9 mouse cellular contexts compared by ENCODE assay signal in genomic region chr13:24776146-24776844, GRCm38 (mm10). TPM values are rescaled to one million over a fixed set of nuclear protein-coding genes. Genes with fewer than 3 reads are reported as not detected.
DNase-seq lines count a peak whose midpoint lies in the region; ATAC-seq and TF ChIP-seq lines count a peak whose summit lies in the region.
"Had no signal": no experiment of that assay in that cellular context is flagged by ENCODE, and none has a peak within 500 bp of the region (broad histone marks: within the 10 kb centered on the region; RNA-seq: fewer than 3 reads in every experiment).

No protein-coding gene starts in this region.

- DNase-seq in forebrain, embryonic 11.5 days (ENCODE audit: low spot score) = peak; percentile 66
- DNase-seq in ES-CJ7 (ENCODE audit: low read depth, low spot score) = peak; percentile 73
- DNase-seq in forelimb bud, embryonic 11.5 days (ENCODE audit: low read depth, low spot score) = peak; percentile 63
- DNase-seq in kidney, postnatal 4 days = peak; percentile 58 to 66
- peak; percentile 87 for DNase-seq in lung, embryonic 14.5 days

- no peak for TF ChIP-seq POLR2A in small intestine, adult 2 months (IDR thresholded peaks at IDR 0.05; ENCODE audit: low read depth, low read length)

- no peak overlapping the region for H3K9ac ChIP-seq in forebrain, embryonic 11.5 days (ENCODE audit: low read length)
- H3K9ac ChIP-seq in forebrain, embryonic 16.5 days (replicated peaks; ENCODE audit: low read depth, low read length) = no peak overlapping the region
- H3K9ac ChIP-seq in lung, embryonic 14.5 days = no peak overlapping the region
- H3K9ac ChIP-seq: limb, embryonic 12.5 days had no signal

- H3K4me1 ChIP-seq in forebrain, embryonic 11.5 days (replicated peaks; ENCODE audit: control insufficient read depth, insufficient read depth, low read length) = no peaks in the 10 kb centered on the region
- H3K4me1 ChIP-seq in forebrain, embryonic 16.5 days (replicated peaks; ENCODE audit: control insufficient read depth, insufficient read depth, low read length) = no peaks in the 10 kb centered on the region
- no peaks in the 10 kb centered on the region for H3K4me1 ChIP-seq in lung, embryonic 14.5 days (ENCODE audit: insufficient read depth)
- no peaks in the 10 kb centered on the region for H3K4me1 ChIP-seq in small intestine, adult 2 months (ENCODE audit: control insufficient read depth, insufficient read depth, insufficient read length, low read length)
- H3K4me1 ChIP-seq: limb, embryonic 12.5 days had no signal

- no peaks in the 10 kb centered on the region for H3K36me3 ChIP-seq in forebrain, embryonic 11.5 days (ENCODE audit: control insufficient read depth, insufficient read depth, low read length)
- no peaks in the 10 kb centered on the region for H3K36me3 ChIP-seq in forebrain, embryonic 16.5 days (ENCODE audit: control insufficient read depth, insufficient read depth)
- no peaks in the 10 kb centered on the region for H3K36me3 ChIP-seq in lung, embryonic 14.5 days (ENCODE audit: insufficient read depth)
- H3K36me3 ChIP-seq in small intestine, adult 2 months (ENCODE audit: control insufficient read depth, insufficient read depth, low read length) = no peaks in the 10 kb centered on the region
- H3K36me3 ChIP-seq: limb, embryonic 12.5 days had no signal

- H3K27ac ChIP-seq in forebrain, embryonic 11.5 days (ENCODE audit: low read depth, low read length) = no peak overlapping the region
- no peak overlapping the region for H3K27ac ChIP-seq in forebrain, embryonic 16.5 days (ENCODE audit: low read length)
- H3K27ac ChIP-seq in lung, embryonic 14.5 days (ENCODE audit: low read depth) = no peak overlapping the region
- H3K27ac ChIP-seq in small intestine, adult 2 months (ENCODE audit: insufficient read depth, low read depth, low read length) = no peak overlapping the region
- H3K27ac ChIP-seq: limb, embryonic 12.5 days had no signal

- no peaks in the 10 kb centered on the region for H3K27me3 ChIP-seq in forebrain, embryonic 11.5 days (ENCODE audit: control insufficient read depth, insufficient read depth, low read length)
- no peaks in the 10 kb centered on the region for H3K27me3 ChIP-seq in forebrain, embryonic 16.5 days (replicated peaks; ENCODE audit: control insufficient read depth, insufficient read depth, low read length)
- H3K27me3 ChIP-seq in lung, embryonic 14.5 days (ENCODE audit: insufficient read depth, low read length) = no peaks in the 10 kb centered on the region
- no peaks in the 10 kb centered on the region for H3K27me3 ChIP-seq in small intestine, adult 2 months (ENCODE audit: control insufficient read depth, insufficient read depth, low read length)
- H3K27me3 ChIP-seq: limb, embryonic 12.5 days had no signal

- no peak for ATAC-seq in forebrain, embryonic 11.5 days (replicated peaks; ENCODE audit: low FRiP score)
- no peak for ATAC-seq in forebrain, embryonic 16.5 days
- ATAC-seq in cerebellum, adult (ENCODE audit: insufficient number of reproducible peaks, low FRiP score, low TSS enrichment) = peak; percentile 88; the same call in 1 of the 2 replicates
- ATAC-seq in lung, embryonic 14.5 days (ENCODE audit: insufficient read depth) = no peak; the same call in 1 of the 2 replicates

- TF ChIP-seq CTCF in lung, embryonic 14.5 days (IDR thresholded peaks at IDR 0.05; ENCODE audit: low read depth) = peak; percentile 89
- peak; percentile 76; the same call in 1 of the 2 replicates for TF ChIP-seq CTCF in small intestine, adult 2 months (IDR thresholded peaks at IDR 0.05; ENCODE audit: extremely low read depth, insufficient read length, insufficient replicate concordance, low read depth, low read length)

- no peaks in the 10 kb centered on the region for H3K9me3 ChIP-seq in forebrain, embryonic 11.5 days (ENCODE audit: control insufficient read depth, low read length)
- no peaks in the 10 kb centered on the region for H3K9me3 ChIP-seq in forebrain, embryonic 16.5 days (ENCODE audit: control insufficient read depth, low read length)
- H3K9me3 ChIP-seq in lung, embryonic 14.5 days (ENCODE audit: low read depth, low read length) = no peaks in the 10 kb centered on the region
- H3K9me3 ChIP-seq: limb, embryonic 12.5 days had no signal

- H3K4me3 ChIP-seq in forebrain, embryonic 11.5 days (ENCODE audit: low read depth, low read length) = no peak overlapping the region
- no peak overlapping the region for H3K4me3 ChIP-seq in forebrain, embryonic 16.5 days (replicated peaks; ENCODE audit: low read length)
- no peak overlapping the region for H3K4me3 ChIP-seq in lung, embryonic 14.5 days (ENCODE audit: low read depth, low read length)
- no peak overlapping the region for H3K4me3 ChIP-seq in small intestine, adult 2 months (ENCODE audit: low read depth, low read length)
- H3K4me3 ChIP-seq: limb, embryonic 12.5 days had no signal

- WGBS in forebrain, embryonic 11.5 days = 56% methylated on average over 7 of the region's 7 CpGs
- 53% methylated on average over 7 of the region's 7 CpGs for WGBS in forebrain, embryonic 16.5 days
- WGBS in lung, embryonic 14.5 days = 45% methylated on average over 7 of the region's 7 CpGs
- WGBS in small intestine, adult 2 months = 43% methylated on average over 7 of the region's 7 CpGs

- H3K4me2 ChIP-seq in forebrain, embryonic 11.5 days (ENCODE audit: low read depth, low read length, severe bottlenecking) = no peak overlapping the region
- no peak overlapping the region for H3K4me2 ChIP-seq in forebrain, embryonic 16.5 days (ENCODE audit: low read length)
- no peak overlapping the region for H3K4me2 ChIP-seq in lung, embryonic 14.5 days
- H3K4me2 ChIP-seq: limb, embryonic 12.5 days had no signal

RNA-seq across cellular contexts. Expression of gene Gmnn, which starts 14.6 kb away (rescaled TPM):
- 165 and 169 TPM in 2 replicates for polyA plus RNA-seq in forebrain, embryonic 11.5 days (2014; fragmentation: Nextera tagmentation; extraction: Ambion mirVana)
- polyA plus RNA-seq in forebrain, embryonic 16.5 days (2015; fragmentation: Nextera tagmentation; extraction: Ambion mirVana) = 34.3 and 35.1 TPM in 2 replicates
- polyA plus RNA-seq in lung, embryonic 14.5 days (2014; fragmentation: Nextera tagmentation; extraction: Ambion mirVana) = 134 and 135 TPM in 2 replicates
- polyA plus RNA-seq in small intestine, adult 2 months (2012; rRNA removed) = 0.84 and 2.4 TPM in 2 replicates

RNA-seq across cellular contexts. Expression of gene BC005537, which starts 25.2 kb away (rescaled TPM):
- 27.5 and 29.3 TPM in 2 replicates for polyA plus RNA-seq in forebrain, embryonic 11.5 days (2014; fragmentation: Nextera tagmentation; extraction: Ambion mirVana)
- 26.8 and 30.9 TPM in 2 replicates for polyA plus RNA-seq in forebrain, embryonic 16.5 days (2015; fragmentation: Nextera tagmentation; extraction: Ambion mirVana)
- polyA plus RNA-seq in lung, embryonic 14.5 days (2014; fragmentation: Nextera tagmentation; extraction: Ambion mirVana) = 26.9 and 32.5 TPM in 2 replicates
- 9.7 and 21.6 TPM in 2 replicates for polyA plus RNA-seq in small intestine, adult 2 months (2012; rRNA removed)

RNA-seq across cellular contexts. Expression of gene Armh2, which starts 35.3 kb away (rescaled TPM):
- polyA plus RNA-seq in forebrain, embryonic 11.5 days (2014; fragmentation: Nextera tagmentation; extraction: Ambion mirVana) = not detected in 2 replicates
- 0.25 TPM in 1 of 2 replicates, not detected in the other for polyA plus RNA-seq in forebrain, embryonic 16.5 days (2015; fragmentation: Nextera tagmentation; extraction: Ambion mirVana)
- polyA plus RNA-seq in lung, embryonic 14.5 days (2014; fragmentation: Nextera tagmentation; extraction: Ambion mirVana) = 0.30 TPM in 1 of 2 replicates, not detected in the other
- not detected in 2 replicates for polyA plus RNA-seq in small intestine, adult 2 months (2012; rRNA removed)
- polyA plus RNA-seq: limb, embryonic 12.5 days had no signal

RNA-seq across cellular contexts. Expression of gene Acot13, which starts 55.0 kb away (rescaled TPM):
- 58.8 and 61.3 TPM in 2 replicates for polyA plus RNA-seq in forebrain, embryonic 11.5 days (2014; fragmentation: Nextera tagmentation; extraction: Ambion mirVana)
- 53.3 and 55.8 TPM in 2 replicates for polyA plus RNA-seq in forebrain, embryonic 16.5 days (2015; fragmentation: Nextera tagmentation; extraction: Ambion mirVana)
- polyA plus RNA-seq in lung, embryonic 14.5 days (2014; fragmentation: Nextera tagmentation; extraction: Ambion mirVana) = 61.1 and 62.3 TPM in 2 replicates
- 22.8 and 31.3 TPM in 2 replicates for polyA plus RNA-seq in small intestine, adult 2 months (2012; rRNA removed)

RNA-seq across cellular contexts. Expression of gene Tdp2, which starts 55.2 kb away (rescaled TPM):
- polyA plus RNA-seq in forebrain, embryonic 11.5 days (2014; fragmentation: Nextera tagmentation; extraction: Ambion mirVana) = 79.9 and 87.4 TPM in 2 replicates
- 39.2 and 45.5 TPM in 2 replicates for polyA plus RNA-seq in forebrain, embryonic 16.5 days (2015; fragmentation: Nextera tagmentation; extraction: Ambion mirVana)
- polyA plus RNA-seq in lung, embryonic 14.5 days (2014; fragmentation: Nextera tagmentation; extraction: Ambion mirVana) = 61.5 and 66.3 TPM in 2 replicates
- 18.1 and 27.5 TPM in 2 replicates for polyA plus RNA-seq in small intestine, adult 2 months (2012; rRNA removed)

Comparison
In these comparisons a context has a peak if more than half of its experiments do, and no peak if none do; other contexts are left out.
1. RNA of gene Gmnn, which starts 14.6 kb away (polyA plus RNA-seq): 165 to 169 TPM in forebrain, embryonic 11.5 days, 134 to 135 TPM in lung, embryonic 14.5 days and 34.3 to 35.1 TPM in forebrain, embryonic 16.5 days; 0.84 to 2.4 TPM in small intestine, adult 2 months; every median in the first group is over 10 times any median in the second.
2. Peak in every context shown above with its lines, with median percentiles within 50 percentile points of each other: DNase-seq.